Mouse (Mus musculus) limb, embryonic 14.5 days (tissue): ENCODE data around the gene Fbxw20. TPM values are rescaled to one million over a fixed set of nuclear protein-coding genes. Genes with fewer than 3 reads are reported as not detected.
"Not testable (repeated sequence)": the region's sequence is repeated elsewhere in the genome, so short reads cannot be mapped to it uniquely, and the experiment has no call there.

Experiments used
- ATAC-seq: fragments of 200-750 bp; cut with Nextera tagmentation; 2 replicates; pipeline ENCODE4 v1.8.0; 2017; ENCODE audit warnings: low read depth, moderate number of reproducible peaks, moderate TSS enrichment; ENCODE audit not compliant: low FRiP score
- DNase-seq: peaks from one replicate; pipeline ENCODE4 v3.0.0-alpha.2; 2015; ENCODE audit warnings: low spot score
- H3K27ac ChIP-seq: fragments of 300-500 bp; sonication (generic); replicated peaks from 2 replicates; pipeline ENCODE4 v1.5.1; 2014; ENCODE audit warnings: low read depth, mild to moderate bottlenecking, low read length, moderate library complexity, mixed read lengths
- H3K27me3 ChIP-seq: fragments of 300-500 bp; sonication (generic); 2 replicates; pipeline ENCODE4 v1.6.1; 2014; ENCODE audit warnings: low read length, mixed read lengths; ENCODE audit not compliant: control insufficient read depth, insufficient read depth
- H3K36me3 ChIP-seq: fragments of 300-500 bp; sonication (generic); 2 replicates; pipeline ENCODE4 v1.6.1; 2014; ENCODE audit warnings: mild to moderate bottlenecking, low read length, moderate library complexity, mixed read lengths; ENCODE audit not compliant: control insufficient read depth, insufficient read depth
- H3K4me1 ChIP-seq: fragments of 300-500 bp; sonication (generic); 2 replicates; pipeline ENCODE4 v1.6.1; 2014; ENCODE audit warnings: antibody characterized with exemption, low read length, mixed read lengths; ENCODE audit not compliant: control insufficient read depth, insufficient read depth
- H3K4me2 ChIP-seq: fragments of 300-500 bp; sonication (generic); replicated peaks from 2 replicates; pipeline ENCODE4 v1.6.1; 2014; ENCODE audit warnings: low read depth, mild to moderate bottlenecking, low read length, moderate library complexity; ENCODE audit not compliant: severe bottlenecking
- H3K4me3 ChIP-seq: fragments of 300-500 bp; sonication (generic); replicated peaks from 2 replicates; pipeline ENCODE4 v1.5.1; 2014; ENCODE audit warnings: low read length
- H3K9ac ChIP-seq: fragments of 300-500 bp; sonication (generic); 2 replicates; pipeline ENCODE4 v1.6.1; 2014; ENCODE audit warnings: mild to moderate bottlenecking, low read depth, low read length, moderate library complexity; ENCODE audit not compliant: severe bottlenecking
- H3K9me3 ChIP-seq: fragments of 300-500 bp; sonication (generic); 2 replicates; pipeline ENCODE4 v1.6.1; 2016; ENCODE audit warnings: low read length; ENCODE audit not compliant: control insufficient read depth
- POLR2A ChIP-seq: fragments of 200-500 bp; IDR thresholded peaks from 2 replicates; pipeline ENCODE4 v1.8.0; 2012; ENCODE audit warnings: inconsistent platforms, mild to moderate bottlenecking, moderate library complexity, borderline replicate concordance; ENCODE audit not compliant: insufficient read depth, insufficient read length; ENCODE audit errors: extremely low read depth
- WGBS: fragments of 180-500 bp; shearing (Covaris S2); extraction: QIAGEN DNeasy Blood & Tissue Kit; methylation state at CpG from one replicate; pipeline ENCODE4 v1.1.7; 2014; 5-methylcytosine and 5-hydroxymethylcytosine counted together
- polyA plus RNA-seq, 2 experiments: library from polyadenylated mRNA; depleted of rRNA in 1 of 2; stranded (reverse) in 1 of 2; unstranded in 1 of 2; fragments of >200 nt; fragmentation: Nextera tagmentation in 1 of 2; extraction: Ambion mirVana in 1 of 2; gene quantifications; 2 replicates each; pipeline versions ENCODE4 v1.2.1 to v1.2.3; 2012 to 2014

Fbxw20 gene
- polyA plus RNA-seq (2012; rRNA removed) (not detected in 2 replicates), polyA plus RNA-seq (2014; fragmentation: Nextera tagmentation; extraction: Ambion mirVana) (not detected in 2 replicates)

DNA sequence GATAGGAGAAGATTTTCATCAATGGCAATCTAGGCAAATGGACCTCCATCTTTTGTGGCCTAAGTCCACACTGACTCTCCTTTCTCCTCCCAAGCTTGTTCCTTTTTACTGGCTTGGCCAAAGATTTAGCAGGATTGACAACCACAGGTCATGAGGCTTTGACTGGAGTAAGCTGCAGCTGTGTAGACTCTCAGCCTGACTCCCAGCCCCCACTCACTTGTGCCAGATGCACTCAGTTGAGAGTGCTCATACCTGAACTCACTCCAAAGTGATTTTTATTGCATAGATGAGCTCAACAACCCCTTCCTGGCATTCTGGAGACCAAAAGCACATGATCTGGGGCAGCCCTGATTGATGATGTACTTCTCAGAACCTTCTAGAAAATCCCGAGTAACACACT, at the start of gene Fbxw20:
TSS of gene Fbxw20 (minus strand) at position 101 of the 400 bp plus-strand sequence.
- H3K27me3 ChIP-seq, result no peaks in the 10 kb centered on the region
- H3K9ac ChIP-seq, result no peak within 1 kb of the TSS
- WGBS, result 84% methylated on average over 1 of the region's 1 CpGs
- no peak for TF ChIP-seq POLR2A
- no peaks in the 10 kb centered on the region for H3K36me3 ChIP-seq
- no peak within 1 kb of the TSS for H3K27ac ChIP-seq
- ATAC-seq (no peak), DNase-seq (no peak)
- no peak within 1 kb of the TSS for H3K4me3 ChIP-seq
- no peaks in the 10 kb centered on the region for H3K9me3 ChIP-seq
- no peak within 1 kb of the TSS for H3K4me2 ChIP-seq
- no peaks in the 10 kb centered on the region for H3K4me1 ChIP-seq

DNA sequence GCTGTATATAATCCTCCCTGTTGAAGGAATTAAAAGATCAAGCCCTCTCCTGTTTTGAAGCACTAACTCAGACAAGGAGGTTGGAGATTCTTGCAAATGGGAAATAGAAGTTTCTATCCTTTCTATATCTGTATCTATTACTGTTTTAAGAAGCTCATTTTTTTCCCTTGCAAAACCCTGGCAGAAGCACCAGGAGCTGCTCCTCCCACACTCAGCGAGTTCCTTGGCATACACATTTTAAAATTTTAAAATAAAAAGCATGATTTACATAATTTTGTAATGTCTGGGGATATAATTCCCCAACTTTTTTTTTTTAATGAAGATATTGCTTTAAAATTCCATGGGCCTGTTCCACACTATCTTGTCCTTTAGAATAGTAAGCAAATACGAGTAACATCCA, 28.5 kb upstream of the Fbxw20 start:
- DNase-seq (no peak), ATAC-seq (no peak)
- Histone ChIP-seq H3K4me1 (no peaks in the 10 kb centered on the region), H3K27me3 (no peaks in the 10 kb centered on the region), H3K4me2 (no peak overlapping the region), H3K4me3 (no peak overlapping the region), H3K36me3 (no peaks in the 10 kb centered on the region), H3K27ac (no peak overlapping the region), H3K9me3 (no peaks in the 10 kb centered on the region), H3K9ac (no peak overlapping the region)
- 69% methylated on average over 2 of the region's 2 CpGs for WGBS
- TF ChIP-seq POLR2A, result no peak

DNA sequence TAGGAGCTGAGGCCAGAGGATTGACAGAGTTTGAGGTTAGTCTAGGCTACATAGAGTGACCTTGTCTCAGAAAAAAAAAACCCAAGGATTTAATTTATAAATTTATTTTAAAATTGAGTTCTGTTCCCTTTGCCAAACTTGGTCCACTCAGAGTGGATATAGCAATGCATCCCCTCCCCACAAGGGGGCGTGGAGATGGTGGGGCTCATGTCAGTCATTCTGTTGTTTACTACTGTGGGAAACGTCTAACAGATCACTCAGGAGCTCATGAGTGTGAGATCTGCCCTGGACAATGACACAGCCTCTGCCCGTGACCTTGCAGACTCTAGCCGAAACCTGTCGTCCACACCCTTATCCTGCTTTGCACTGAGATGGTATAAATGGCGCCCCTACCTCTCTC, 16.1 kb downstream of the Fbxw20 start:
- TF ChIP-seq POLR2A, result no peak
- Histone ChIP-seq H3K4me2 (no peak overlapping the region), H3K4me3 (no peak overlapping the region), H3K27me3 (no peaks in the 10 kb centered on the region), H3K9ac (no peak overlapping the region), H3K36me3 (no peaks in the 10 kb centered on the region), H3K9me3 (no peaks in the 10 kb centered on the region), H3K4me1 (no peaks in the 10 kb centered on the region), H3K27ac (no peak overlapping the region)
- 70% methylated on average over 6 of the region's 6 CpGs for WGBS
- ATAC-seq (no peak), DNase-seq (no peak)

DNA sequence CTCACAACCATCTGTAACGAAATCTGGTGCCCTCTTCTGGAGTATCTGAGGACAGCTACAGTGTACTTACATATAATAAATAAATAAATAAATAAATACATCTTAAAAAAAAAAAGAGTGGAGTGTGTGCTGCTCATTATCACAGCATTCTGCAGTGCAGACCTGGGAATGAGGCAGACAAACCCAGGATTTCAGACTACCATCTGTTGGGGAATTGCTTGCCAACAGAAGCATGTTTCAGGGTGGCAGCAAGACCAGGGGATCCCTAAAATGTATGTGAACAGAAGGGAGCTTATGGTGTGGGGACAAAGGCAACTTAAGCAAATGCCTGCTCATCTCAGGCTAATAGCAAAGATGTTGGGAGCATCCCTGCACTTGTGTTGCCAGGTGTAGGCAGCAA, 33.2 kb downstream of the Fbxw20 start:
- not testable (repeated sequence) for H3K4me1 ChIP-seq, ATAC-seq, H3K4me3 ChIP-seq, H3K27me3 ChIP-seq, H3K36me3 ChIP-seq, H3K27ac ChIP-seq, H3K9me3 ChIP-seq, H3K4me2 ChIP-seq, DNase-seq, H3K9ac ChIP-seq
- 58% methylated on average over 1 of the region's 1 CpGs for WGBS

DNA sequence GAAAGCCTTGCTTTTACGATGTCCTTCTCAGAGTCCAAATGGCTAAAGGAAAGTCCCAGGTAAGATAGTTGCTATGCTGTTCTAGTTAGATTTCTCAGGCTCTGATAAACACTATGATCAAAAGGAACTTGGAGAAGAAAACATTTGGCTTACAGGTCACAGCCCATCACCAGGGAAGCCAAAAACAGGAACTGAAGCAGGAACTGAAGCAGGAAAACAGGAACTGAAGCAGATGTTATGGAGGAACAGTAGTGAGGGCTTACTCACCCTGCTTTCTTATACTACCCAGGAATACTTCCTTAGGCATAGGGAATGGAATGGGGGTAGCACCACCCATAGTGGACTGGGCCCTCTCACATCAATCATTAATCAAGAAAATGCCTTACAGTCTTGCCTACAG, 34.2 kb downstream of the Fbxw20 start:
- 84% methylated on average over 1 of the region's 1 CpGs for WGBS
- DNase-seq (no peak), ATAC-seq (no peak)
- H3K36me3 ChIP-seq, result no peaks in the 10 kb centered on the region
- H3K4me1 ChIP-seq, result no peaks in the 10 kb centered on the region
- no peaks in the 10 kb centered on the region for H3K9me3 ChIP-seq
- H3K27ac ChIP-seq, result no peak overlapping the region
- no peak overlapping the region for H3K4me3 ChIP-seq
- no peak for TF ChIP-seq POLR2A
- H3K4me2 ChIP-seq, result no peak overlapping the region
- no peak overlapping the region for H3K9ac ChIP-seq
- H3K27me3 ChIP-seq, result no peaks in the 10 kb centered on the region

DNA sequence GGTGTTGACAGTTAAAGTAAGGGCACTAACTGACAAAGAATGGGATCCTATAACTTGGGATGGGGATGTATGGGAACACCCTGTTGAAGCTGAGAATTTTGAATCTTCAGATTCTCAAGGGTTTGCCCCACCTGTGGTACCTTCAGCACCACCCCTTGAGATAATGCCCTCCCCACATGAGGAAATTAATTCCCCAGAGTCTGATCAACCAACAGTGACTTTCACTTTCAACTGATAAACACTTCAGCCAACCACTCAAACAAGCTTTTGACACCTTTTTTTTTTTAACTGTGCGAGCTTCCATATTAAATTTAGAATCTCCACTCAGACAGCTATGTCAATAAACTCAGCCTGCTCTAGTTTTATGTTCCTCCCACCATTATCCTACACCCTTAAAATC, 35.2 kb downstream of the Fbxw20 start:
- WGBS, result 72% methylated on average over 1 of the region's 1 CpGs
- Histone ChIP-seq H3K36me3 (no peaks in the 10 kb centered on the region), H3K4me2 (no peak overlapping the region), H3K27me3 (no peaks in the 10 kb centered on the region), H3K27ac (no peak overlapping the region), H3K9me3 (no peaks in the 10 kb centered on the region), H3K4me1 (no peaks in the 10 kb centered on the region), H3K4me3 (no peak overlapping the region), H3K9ac (no peak overlapping the region)
- no peak for TF ChIP-seq POLR2A
- ATAC-seq (no peak), DNase-seq (no peak)

DNA sequence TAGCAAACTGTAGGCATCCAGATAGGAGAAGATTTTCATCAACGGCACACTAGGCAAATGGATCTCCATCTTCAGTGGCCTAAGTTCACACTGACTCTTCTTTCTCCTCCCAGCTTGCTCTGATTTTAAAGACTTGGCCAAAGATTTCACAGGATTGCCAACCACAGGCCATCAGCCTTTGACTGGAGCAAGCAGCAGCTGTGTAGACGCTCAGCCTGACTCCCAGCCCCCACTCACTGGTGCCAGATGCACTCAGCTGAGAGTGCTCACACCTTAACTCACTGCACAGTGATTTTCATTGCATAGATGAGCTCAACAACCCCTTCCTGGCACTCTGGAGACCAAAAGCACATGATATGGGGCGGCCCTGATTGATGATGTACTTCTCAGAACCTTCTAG, 38.7 kb downstream of the Fbxw20 start, which contains the start of gene Fbxw13:
TSS of gene Fbxw13 (minus strand) at position 101 of the 400 bp plus-strand sequence.
- H3K36me3 ChIP-seq, H3K4me1 ChIP-seq, H3K27me3 ChIP-seq, H3K4me3 ChIP-seq, H3K4me2 ChIP-seq, DNase-seq, H3K9ac ChIP-seq, ATAC-seq, H3K9me3 ChIP-seq, H3K27ac ChIP-seq: not testable (repeated sequence)
- 72% methylated on average over 3 of the region's 3 CpGs for WGBS
